Mouse (Mus musculus): ENCODE measurements around the gene AC140267.1. TPM values are rescaled to one million over a fixed set of nuclear protein-coding genes. Genes with fewer than 3 reads are reported as not detected.

AC140267.1 gene
- total RNA-seq (2014; rRNA removed): not detected in 2 replicates
- not detected in 2 replicates for polyA plus RNA-seq (2015; fragmentation: Nextera tagmentation; extraction: Ambion mirVana)

GRCm38 (mm10) chr15:80235535-80235934, at the start of gene AC140267.1:
TSS of gene AC140267.1 (plus strand) at chr15:80235835.
- DNase-seq: no peak
- H3K4me1 ChIP-seq (ENCODE audit: insufficient read depth): 0 out of 2 replicates have a peak, but pooled peaks cover 6% of the 10 kb centered on the region
- peaks cover 32% of the 10 kb centered on the region for H3K36me3 ChIP-seq (ENCODE audit: insufficient read depth)
- peak within 1 kb of the TSS; percentile 86 for H3K9ac ChIP-seq
- peak within 1 kb of the TSS; percentile 82 for H3K4me3 ChIP-seq (ENCODE audit: low read depth, low read length)
- H3K27ac ChIP-seq (ENCODE audit: low read depth, low read length): no peak within 1 kb of the TSS
- WGBS: 96% methylated on average over 9 of the region's 9 CpGs
- H3K4me2 ChIP-seq (ENCODE audit: low read depth): peak within 1 kb of the TSS; percentile 82
- no peak for ATAC-seq
- H3K9me3 ChIP-seq (ENCODE audit: low read length): no peaks in the 10 kb centered on the region
- no peak for TF ChIP-seq CTCF (IDR thresholded peaks at IDR 0.05; ENCODE audit: low read depth)
- no peaks in the 10 kb centered on the region for H3K27me3 ChIP-seq (ENCODE audit: insufficient read depth, low read length)

- H3K36me3 ChIP-seq (ENCODE audit: insufficient read depth): no peaks in the 10 kb centered on the region
- H3K9me3 ChIP-seq (ENCODE audit: low read length): no peaks in the 10 kb centered on the region
- WGBS: 90% methylated on average over 5 of the region's 5 CpGs
- no peak overlapping the region for H3K4me3 ChIP-seq (ENCODE audit: low read depth, low read length)
- H3K27me3 ChIP-seq (ENCODE audit: insufficient read depth, low read length): no peaks in the 10 kb centered on the region
- ATAC-seq (no peak), DNase-seq (no peak)
- no peak for TF ChIP-seq CTCF (IDR thresholded peaks at IDR 0.05; ENCODE audit: low read depth)
- no peaks in the 10 kb centered on the region for H3K4me1 ChIP-seq (ENCODE audit: insufficient read depth)
- H3K4me2 ChIP-seq (ENCODE audit: low read depth): no peak overlapping the region
- H3K9ac ChIP-seq: no peak overlapping the region
- H3K27ac ChIP-seq (ENCODE audit: low read depth, low read length): no peak overlapping the region
These were observed 46.7 kb upstream of the AC140267.1 start for GRCm38 (mm10) chr15:80188927-80189326.

GRCm38 (mm10) chr15:80190075-80190474, 45.6 kb upstream of the AC140267.1 start:
- H3K9ac ChIP-seq: no peak overlapping the region
- no peak overlapping the region for H3K27ac ChIP-seq (ENCODE audit: low read depth, low read length)
- no peaks in the 10 kb centered on the region for H3K27me3 ChIP-seq (ENCODE audit: insufficient read depth, low read length)
- H3K9me3 ChIP-seq (ENCODE audit: low read length): no peaks in the 10 kb centered on the region
- DNase-seq (no peak), ATAC-seq (no peak)
- no peaks in the 10 kb centered on the region for H3K4me1 ChIP-seq (ENCODE audit: insufficient read depth)
- H3K36me3 ChIP-seq (ENCODE audit: insufficient read depth): no peaks in the 10 kb centered on the region
- H3K4me2 ChIP-seq (ENCODE audit: low read depth): no peak overlapping the region
- 73% methylated on average over 4 of the region's 4 CpGs for WGBS
- H3K4me3 ChIP-seq (ENCODE audit: low read depth, low read length): no peak overlapping the region
- TF ChIP-seq CTCF (IDR thresholded peaks at IDR 0.05; ENCODE audit: low read depth): no peak

- DNase-seq (no peak), ATAC-seq (no peak)
- Histone ChIP-seq H3K4me1 (ENCODE audit: insufficient read depth) (no peaks in the 10 kb centered on the region), H3K27ac (ENCODE audit: low read depth, low read length) (no peak overlapping the region), H3K9ac (no peak overlapping the region), H3K4me3 (ENCODE audit: low read depth, low read length) (no peak overlapping the region), H3K27me3 (ENCODE audit: insufficient read depth, low read length) (no peaks in the 10 kb centered on the region), H3K36me3 (ENCODE audit: insufficient read depth) (no peaks in the 10 kb centered on the region), H3K4me2 (ENCODE audit: low read depth) (no peak overlapping the region), H3K9me3 (ENCODE audit: low read length) (no peaks in the 10 kb centered on the region)
- TF ChIP-seq CTCF (IDR thresholded peaks at IDR 0.05; ENCODE audit: low read depth): no peak
- WGBS: 82% methylated on average over 8 of the region's 8 CpGs
These were observed 43.9 kb upstream of the AC140267.1 start for GRCm38 (mm10) chr15:80191585-80192245.

DNA sequence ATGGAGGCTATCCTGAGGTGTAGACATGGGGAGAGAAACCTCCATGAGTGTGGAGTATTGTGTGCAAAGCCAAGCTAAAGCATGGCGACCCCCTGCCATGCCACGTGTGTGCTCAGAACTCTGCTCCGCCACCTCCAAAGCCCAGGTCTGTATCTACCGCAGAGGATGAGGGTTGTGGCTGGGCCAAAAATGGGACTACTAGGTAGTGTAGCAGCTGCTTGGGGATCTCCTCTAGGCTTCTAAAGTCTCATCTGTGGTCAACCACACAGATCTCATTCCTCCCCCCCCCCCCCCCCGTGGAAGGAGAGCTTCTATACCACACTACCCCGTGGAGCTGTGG, 43.4 kb upstream of the AC140267.1 start:
- Histone ChIP-seq H3K4me2 (ENCODE audit: low read depth) (no peak overlapping the region), H3K4me3 (ENCODE audit: low read depth, low read length) (no peak overlapping the region), H3K4me1 (ENCODE audit: insufficient read depth) (no peaks in the 10 kb centered on the region), H3K27ac (ENCODE audit: low read depth, low read length) (no peak overlapping the region), H3K27me3 (ENCODE audit: insufficient read depth, low read length) (no peaks in the 10 kb centered on the region), H3K36me3 (ENCODE audit: insufficient read depth) (no peaks in the 10 kb centered on the region), H3K9ac (no peak overlapping the region), H3K9me3 (ENCODE audit: low read length) (no peaks in the 10 kb centered on the region)
- WGBS: 88% methylated on average over 5 of the region's 6 CpGs
- TF ChIP-seq CTCF (IDR thresholded peaks at IDR 0.05; ENCODE audit: low read depth): no peak
- ATAC-seq: no peak
- no peak for DNase-seq

- DNase-seq (no peak), ATAC-seq (no peak)
- H3K27me3 ChIP-seq (ENCODE audit: insufficient read depth, low read length): no peaks in the 10 kb centered on the region
- H3K4me2 ChIP-seq (ENCODE audit: low read depth): no peak overlapping the region
- TF ChIP-seq CTCF (IDR thresholded peaks at IDR 0.05; ENCODE audit: low read depth): no peak
- no peak overlapping the region for H3K27ac ChIP-seq (ENCODE audit: low read depth, low read length)
- WGBS: 86% methylated on average over 7 of the region's 7 CpGs
- H3K4me1 ChIP-seq (ENCODE audit: insufficient read depth): no peaks in the 10 kb centered on the region
- H3K4me3 ChIP-seq (ENCODE audit: low read depth, low read length): no peak overlapping the region
- H3K9me3 ChIP-seq (ENCODE audit: low read length): no peaks in the 10 kb centered on the region
- H3K9ac ChIP-seq: no peak overlapping the region
- no peaks in the 10 kb centered on the region for H3K36me3 ChIP-seq (ENCODE audit: insufficient read depth)
These were observed 42.8 kb upstream of the AC140267.1 start for GRCm38 (mm10) chr15:80192847-80193246.

DNA sequence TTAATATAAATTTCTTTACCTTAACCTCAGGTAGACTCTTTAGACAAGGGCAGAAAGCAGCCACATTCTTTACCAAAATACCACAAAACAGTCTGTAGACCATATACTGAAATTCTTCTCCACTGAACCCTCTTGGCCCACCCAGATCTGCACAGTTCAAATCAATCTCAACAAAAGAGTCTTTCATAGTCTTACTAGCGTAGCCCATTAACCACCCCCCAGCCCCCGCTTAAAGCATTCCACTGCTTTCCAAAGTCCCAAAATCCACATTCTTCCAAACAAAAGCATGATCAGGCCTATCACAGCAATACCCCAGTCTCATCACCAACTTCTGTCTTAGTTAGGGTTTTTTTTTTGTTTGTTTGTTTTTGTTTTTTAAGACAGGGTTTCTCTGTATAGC, 36.1 kb upstream of the AC140267.1 start:
- ATAC-seq (no peak), DNase-seq (no peak)
- Histone ChIP-seq H3K4me2 (ENCODE audit: low read depth) (no peak overlapping the region), H3K9me3 (ENCODE audit: low read length) (no peaks in the 10 kb centered on the region), H3K27me3 (ENCODE audit: insufficient read depth, low read length) (no peaks in the 10 kb centered on the region), H3K4me1 (ENCODE audit: insufficient read depth) (no peaks in the 10 kb centered on the region), H3K9ac (no peak overlapping the region), H3K27ac (ENCODE audit: low read depth, low read length) (no peak overlapping the region), H3K36me3 (ENCODE audit: insufficient read depth) (no peaks in the 10 kb centered on the region), H3K4me3 (ENCODE audit: low read depth, low read length) (no peak overlapping the region)
- 46% methylated on average over 2 of the region's 2 CpGs for WGBS
- TF ChIP-seq CTCF (IDR thresholded peaks at IDR 0.05; ENCODE audit: low read depth): no peak

Measured in forebrain, postnatal 0 days (tissue).